Mouse (Mus musculus) thymus, postnatal 0 days (tissue): ENCODE measurements around the gene Gm44502. TPM values are rescaled to one million over a fixed set of nuclear protein-coding genes. Genes with fewer than 3 reads are reported as not detected.

Experiments used
- DNase-seq: peaks from one replicate; pipeline ENCODE4 v3.0.0-alpha.2; 2015; ENCODE audit warnings: low spot score
- polyA plus RNA-seq: library from polyadenylated mRNA; unstranded; fragments of >200 nt; fragmentation: Nextera tagmentation; extraction: Ambion mirVana; gene quantifications from 2 replicates; pipeline ENCODE4 v1.2.1, GENCODE M21; 2015

The Gm44502 gene
- polyA plus RNA-seq, 1 experiment from 2014 or later = not detected

DNA sequence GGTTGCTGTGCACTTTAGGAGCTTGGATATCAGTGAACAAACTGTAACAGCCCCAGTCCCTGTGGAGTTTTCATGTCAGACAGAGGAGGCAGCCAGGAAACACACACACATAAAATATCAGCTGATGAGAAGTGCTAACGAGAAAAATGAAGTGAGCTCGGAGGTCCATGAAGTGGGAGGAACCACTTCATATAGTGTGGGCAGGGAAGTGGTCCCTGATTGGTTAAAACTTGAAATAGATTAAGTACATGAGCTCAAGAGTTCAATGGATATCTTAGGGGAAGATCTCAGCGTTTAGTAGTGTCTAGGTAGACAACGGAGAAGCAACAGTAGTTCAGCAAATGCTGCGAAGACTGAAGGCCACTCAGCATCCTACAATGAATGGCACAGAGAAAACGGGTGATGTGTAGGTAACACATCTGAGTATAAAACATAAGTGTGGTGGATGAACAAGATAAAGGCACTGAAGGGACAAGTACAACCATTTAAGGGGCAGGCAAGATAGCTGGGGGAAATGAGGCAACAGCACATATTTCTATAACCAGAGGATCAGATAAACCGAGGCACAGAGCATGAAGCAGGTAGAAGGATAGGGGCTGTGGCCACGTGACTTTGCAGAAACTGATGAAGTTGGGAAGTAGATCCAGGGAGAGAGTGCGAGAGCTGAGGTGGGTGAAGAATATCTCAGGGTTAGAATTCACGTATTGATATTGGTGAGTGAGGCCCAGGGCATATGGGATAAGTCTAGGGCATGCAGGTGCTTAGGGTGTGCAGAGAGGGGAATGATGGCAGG is 24.5 kb downstream of the Gm44502 start:
- DNase-seq = no peak

DNA sequence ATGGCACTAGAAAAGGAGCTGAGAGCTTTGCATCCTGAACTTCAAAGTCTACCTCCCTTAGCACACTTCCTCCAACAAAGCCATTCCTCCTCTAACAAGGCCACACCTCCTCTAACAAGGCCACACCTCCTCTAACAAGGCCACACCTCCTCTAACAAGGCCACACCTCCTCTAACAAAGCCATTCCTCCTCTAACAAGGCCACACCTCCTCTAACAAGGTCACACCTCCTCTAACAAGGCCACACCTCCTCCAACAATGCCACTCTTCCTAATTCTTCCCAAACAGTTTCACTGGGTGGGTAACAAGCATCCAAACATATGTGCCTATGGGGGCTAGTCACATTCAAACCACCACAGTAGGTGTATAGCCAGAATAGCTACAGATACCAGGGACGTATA is 27.0 kb downstream of the Gm44502 start:
- no peak for DNase-seq

DNA sequence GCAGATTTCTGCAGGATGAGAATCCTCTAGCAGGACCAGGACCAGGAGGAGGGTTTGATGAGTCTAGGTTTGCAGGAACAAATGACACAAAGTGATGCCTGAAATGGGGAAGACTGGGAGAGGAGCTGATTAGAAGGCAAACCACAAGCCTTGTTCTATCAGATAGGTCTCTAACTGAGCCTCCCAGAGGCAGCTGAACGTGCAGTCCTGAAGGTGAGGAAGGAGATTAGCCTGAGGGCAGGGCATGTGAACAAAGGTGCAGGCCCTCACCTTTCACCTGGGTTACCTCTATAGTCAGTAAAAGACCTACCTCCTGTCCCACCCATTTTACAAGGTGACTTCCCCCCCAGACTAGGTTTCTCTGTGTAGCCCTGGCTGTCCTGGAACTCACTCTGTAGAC is 29.8 kb downstream of the Gm44502 start:
- DNase-seq = no peak

DNA sequence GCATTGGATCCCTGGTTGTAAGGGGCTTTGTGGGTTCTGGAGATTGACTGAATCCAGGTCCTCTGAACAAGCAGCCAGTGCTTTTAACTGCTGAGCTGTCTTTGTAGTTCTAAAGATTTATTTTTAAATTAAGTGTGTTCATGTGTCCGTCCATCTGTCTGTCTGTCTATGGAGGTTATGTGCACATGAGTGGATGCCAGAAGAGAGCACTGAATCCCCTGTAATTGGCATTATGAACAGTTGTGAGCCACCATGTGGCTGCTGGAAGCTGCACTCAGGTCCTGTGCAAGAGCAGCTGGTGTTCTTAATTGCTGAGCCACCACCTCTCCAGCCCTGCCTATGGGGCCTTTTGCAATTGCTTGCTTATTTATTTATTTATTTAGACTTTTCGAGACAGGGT is 31.4 kb downstream of the Gm44502 start:
- no peak for DNase-seq

DNA sequence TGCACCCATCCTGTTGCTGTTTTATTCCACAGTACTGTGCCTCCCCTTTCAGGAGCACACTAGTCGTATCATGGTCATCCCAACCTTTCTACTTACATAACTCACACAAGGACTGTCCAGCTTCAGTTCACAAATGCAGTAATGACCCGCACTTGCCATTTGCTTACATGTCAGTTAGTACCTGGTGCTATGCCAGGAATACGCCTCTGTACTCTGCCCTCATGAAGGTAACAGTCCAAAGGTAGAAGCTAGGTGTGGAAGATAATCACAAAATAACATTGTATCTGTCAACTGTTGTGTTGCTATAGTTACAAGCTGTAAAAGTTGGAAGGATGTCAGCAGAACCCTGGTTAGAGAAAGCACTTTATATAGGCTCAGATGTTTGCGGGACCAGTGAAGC is 32.6 kb downstream of the Gm44502 start:
- no peak for DNase-seq

DNA sequence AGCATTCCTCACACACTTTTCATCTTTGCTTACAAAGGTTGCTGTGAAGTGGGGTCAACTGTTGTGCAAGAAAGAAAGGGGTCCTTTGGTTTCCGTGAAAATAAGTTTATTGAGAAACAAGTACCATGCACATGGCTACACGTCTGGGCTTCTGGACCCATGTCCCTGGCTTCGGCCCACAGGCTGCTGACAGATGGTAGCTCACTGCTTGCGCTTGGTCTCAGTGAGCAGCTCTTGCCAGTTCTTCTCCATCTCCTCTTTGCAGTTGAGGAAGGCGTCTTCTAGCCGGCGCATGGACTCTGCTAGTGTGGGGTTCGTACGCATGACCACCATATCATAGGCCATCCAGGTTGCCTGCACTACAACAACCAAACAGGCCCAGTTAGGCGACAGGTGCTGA is 39.4 kb downstream of the Gm44502 start:
- no peak for DNase-seq

DNA sequence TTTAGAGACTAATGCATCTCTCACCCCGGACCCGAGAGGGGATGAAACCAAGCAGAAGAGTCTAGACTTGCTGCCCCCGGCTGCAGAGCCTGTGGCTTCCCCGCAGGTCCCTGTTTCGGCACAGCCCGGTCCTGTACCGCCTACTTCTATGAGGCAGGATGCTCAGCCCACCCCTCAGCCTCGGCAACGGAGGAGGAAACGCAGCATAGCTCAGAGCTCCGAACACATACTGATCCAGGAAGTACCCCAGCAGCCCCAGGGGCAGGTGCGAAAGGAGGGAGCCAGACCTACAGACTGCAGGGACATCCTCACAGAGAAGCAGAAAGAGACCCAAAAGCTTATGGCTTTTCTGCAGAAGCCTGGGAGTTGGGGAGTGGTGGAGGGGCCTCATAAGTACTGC is 42.4 kb downstream of the Gm44502 start:
- peak; percentile 29 for DNase-seq

DNA sequence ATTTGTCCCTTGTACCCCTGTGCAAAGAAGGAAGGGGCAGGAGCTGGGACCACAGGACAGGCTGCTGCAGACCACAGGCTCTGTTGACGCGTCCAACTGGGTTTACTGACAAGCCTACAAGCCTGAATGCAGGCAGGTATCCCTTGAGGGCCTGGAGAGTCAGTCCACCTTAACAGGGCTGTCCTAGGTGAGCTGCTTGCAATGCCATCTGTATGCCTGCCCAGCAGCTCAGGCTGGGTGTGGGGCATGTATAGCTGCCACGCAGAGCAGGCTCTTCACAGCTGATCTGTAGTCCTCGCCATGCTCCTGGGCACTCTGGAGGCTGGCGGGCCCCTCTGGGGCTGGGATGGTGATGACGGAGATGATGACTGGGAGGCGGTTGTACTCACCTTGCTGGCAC is 44.9 kb downstream of the Gm44502 start, which contains the start of gene Klhdc7b:
TSS of gene Klhdc7b (plus strand) at position 301 of the 400 bp plus-strand sequence.
- no peak for DNase-seq

DNA sequence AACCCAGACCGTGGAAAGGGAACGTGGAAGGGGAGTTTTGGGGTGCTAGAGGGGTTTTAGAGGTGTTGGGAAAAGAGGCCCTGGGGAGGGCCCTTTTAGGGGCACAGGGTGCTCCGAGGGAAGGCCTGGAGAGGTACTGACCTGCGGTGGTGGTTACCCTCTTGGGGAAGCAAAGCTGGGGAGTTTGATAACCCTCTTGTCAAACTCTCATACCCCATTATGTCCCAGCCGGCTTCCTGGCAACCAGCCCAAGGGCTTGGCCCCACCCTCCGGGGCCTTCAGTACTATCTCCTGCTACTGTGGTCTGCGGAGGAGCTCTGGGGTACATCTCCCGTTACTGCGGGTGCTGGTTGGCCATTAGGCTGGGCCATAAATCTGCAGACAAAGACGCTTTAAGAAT is 50.1 kb downstream of the Gm44502 start:
- no peak for DNase-seq

DNA sequence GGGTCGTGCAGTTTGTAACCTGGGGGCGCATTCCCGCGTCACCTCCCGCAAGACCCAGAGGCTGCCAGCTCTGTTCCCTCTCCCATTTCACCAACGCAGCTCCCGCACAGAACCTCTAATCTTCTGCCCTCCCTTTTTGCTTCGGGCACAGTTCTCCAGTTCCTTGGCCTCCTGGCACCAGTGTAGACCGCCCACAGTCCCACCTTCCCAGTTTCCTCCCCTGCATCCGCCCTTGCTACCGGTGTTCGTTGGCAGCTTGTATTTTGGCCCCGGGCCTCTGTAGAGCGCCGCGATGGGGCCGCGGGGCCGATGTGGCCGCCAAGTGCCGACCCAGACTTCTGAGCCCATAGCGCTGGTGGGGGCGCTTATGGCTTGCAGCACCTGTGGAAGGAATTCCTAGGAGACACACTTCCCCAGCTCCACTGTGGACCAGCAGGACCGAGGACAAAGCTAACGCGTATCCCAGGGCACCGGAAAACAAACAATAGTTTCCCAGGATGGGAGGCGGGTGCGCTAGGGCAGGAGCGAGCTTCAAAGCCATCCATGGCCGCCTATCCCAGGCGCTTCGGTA is 50.6 kb downstream of the Gm44502 start, which contains the start of gene Odf3b:
TSS of gene Odf3b (minus strand) at position 452 of the 571 bp plus-strand sequence.
- DNase-seq = peak; percentile 31

DNA sequence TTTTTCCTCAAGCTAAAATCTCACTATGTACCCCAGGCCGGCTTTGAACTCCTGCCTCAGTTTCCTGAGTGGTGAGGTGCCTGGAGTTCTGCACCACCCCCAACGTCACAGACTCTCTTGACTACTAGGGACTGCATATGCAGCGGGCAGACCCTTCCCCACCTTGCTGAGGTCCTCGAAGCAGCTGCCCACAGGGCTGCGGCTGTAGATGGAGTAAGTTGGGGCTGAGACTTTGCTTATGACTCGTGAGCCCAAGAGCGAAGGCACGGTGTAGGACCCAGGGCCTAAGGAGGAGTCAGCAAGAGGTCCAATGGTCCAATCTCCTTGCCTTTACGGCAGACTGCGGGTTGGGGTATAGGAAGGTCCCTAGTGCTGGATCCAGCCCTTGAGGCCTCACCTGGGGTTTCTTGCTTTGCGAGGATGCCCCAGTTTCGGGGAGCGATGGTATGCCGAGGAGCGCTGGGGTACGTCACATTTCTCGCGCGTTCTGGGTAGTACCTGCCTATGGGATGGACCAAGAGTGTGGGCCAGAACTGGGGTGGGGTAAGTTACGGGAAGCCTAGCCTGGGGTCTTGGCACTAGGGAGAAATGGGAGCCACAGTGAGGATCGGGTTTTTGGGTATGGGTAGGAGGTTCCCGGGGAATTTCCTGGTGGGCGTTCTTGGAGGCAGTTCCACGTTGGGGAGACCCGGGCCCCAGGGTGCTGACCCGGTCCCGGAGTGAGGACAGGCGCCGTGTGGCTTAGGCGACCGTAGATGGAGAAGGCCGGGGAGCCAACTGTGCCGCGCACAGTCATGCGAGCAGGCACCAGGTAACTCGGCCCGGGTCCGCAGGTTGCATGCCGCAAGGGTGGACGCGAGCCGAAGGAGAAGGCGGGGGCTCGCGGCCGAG is 51.3 kb downstream of the Gm44502 start:
- DNase-seq = no peak

DNA sequence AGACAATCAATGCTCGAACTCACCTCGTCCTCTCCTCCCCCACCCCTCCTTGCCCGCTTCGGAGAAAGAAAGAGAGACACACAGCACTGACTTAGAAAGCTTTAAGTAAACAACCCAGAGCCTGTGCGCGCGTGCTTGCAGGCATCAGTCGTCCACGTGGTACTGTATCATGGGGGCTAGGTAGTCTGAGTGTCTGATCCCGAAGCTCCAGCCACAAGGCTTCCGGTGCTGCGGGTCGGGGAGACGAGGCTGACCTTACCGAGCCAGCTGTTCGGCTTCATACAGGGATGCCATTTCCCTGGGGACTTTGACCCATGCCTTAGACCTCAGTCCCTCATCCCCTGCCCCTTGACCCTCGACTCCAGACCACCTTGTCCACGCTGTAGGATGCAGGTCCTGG is 52.1 kb downstream of the Gm44502 start:
- DNase-seq = no peak

DNA sequence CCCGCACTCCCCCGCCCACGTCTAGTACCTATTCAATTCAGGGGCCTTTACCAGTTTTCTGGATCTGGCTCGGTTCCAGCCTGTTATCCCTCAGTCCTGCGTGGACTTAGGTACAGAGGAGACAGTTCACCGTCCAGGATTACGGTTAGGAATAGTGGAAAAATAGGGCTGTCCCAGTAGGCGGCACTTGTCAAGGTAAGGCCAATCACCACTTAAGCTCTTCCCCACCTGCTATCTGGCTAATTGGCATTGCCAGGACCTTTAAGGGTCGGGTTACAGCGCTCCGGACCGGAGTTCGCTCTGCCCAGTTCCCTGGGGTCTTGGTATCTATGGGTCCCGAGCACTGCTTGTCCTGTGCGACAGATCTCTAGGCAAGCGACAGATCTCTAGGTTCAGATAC is 52.5 kb downstream of the Gm44502 start, which contains the start of gene Tymp:
TSS of gene Tymp (minus strand) at position 83 of the 400 bp plus-strand sequence.
- DNase-seq = no peak

DNA sequence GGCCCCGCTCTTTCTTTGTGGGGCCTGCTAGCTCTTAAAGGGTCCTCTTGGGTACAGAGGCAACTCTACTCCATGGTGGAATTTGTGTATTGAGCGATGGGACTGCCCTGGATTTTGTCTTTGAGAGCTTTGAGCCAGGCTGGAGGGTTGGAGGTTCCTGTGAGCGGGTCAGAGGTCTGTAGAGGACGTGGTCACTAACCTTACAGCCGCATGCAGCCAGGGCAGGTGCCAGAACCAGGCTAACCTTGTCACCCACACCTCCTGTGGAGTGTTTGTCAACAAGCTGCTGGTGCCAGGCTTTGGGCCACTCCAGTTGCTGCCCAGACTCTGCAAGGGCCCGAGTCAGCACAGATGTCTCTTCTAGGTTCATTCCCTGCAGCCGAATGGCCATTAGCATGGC is 53.5 kb downstream of the Gm44502 start:
- DNase-seq = no peak

DNA sequence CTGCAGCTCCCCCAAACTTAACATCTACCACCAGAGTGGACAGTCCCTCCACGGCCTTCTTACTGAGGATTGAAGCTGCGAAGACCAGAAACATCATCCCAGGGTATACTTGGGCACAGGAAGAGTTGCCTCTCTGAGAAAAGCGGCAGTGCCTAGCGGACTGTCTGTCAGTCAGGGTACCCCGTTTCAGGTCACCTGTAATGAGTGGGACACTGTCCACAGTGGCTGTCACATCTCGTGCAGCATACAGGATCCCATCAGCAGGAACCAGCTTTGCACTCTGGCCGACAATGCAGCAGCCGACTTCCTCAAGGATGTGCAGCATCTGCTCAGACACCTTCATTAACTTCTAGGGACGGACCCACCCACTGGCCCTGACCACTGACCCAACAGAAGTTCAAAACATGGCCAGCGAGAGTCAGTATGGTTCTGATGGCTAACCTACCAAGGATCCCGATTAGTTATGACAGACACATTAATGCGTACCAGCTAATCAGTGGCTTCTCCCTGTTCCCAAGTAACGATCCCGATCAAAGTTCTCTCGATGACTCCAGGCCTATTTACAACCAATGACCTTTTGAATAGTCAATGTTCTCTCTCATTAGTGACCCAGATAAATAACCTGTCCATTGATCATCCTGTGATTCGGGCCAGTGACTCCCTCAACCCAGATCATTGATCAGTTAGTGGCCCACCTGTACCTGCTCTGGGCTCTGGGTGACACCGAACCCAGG is 54.5 kb downstream of the Gm44502 start:
- no peak for DNase-seq

DNA sequence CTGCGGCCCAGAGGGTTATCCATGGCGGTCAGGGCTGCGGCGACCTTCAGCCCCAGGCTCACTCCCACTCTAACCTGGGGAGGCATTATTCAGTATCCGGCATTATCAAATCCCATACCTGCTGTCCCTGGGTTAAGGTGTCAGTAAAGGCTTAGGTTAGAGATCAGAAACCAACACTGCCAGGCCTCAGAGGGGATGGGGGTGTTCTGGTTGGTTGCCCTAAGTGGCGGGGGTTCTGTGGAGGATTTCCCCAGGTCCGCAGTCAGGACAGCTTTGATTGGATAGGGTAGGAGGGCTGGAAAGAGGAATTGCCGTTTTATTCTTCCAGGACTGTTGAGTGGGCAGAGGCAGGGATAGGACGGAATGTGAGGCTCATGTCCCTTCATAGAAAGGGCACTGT is 55.2 kb downstream of the Gm44502 start:
- no peak for DNase-seq

DNA sequence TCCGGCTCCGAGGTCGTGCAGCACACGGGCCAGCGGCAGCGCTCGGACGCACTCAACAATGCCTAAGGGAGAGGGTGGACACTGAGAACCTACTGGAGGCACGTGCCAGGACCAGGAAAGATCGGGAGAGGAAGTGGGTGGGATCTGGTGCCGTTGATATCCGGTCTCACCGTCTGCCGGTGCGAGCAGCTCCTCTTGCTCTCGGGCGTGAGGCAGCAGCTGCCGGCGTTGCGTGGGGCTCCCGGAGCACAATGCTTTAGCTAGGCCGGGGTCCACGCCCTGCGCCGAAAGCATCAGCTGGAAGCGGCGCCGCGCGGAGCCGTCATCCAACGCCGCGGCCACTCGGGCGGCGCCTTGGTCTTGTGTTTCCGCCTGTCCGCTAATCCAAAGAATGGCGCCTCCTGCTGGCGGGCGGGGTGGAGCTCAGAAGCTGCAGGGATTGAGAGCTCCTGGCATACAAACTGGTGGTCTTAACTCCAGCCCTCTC is 55.7 kb downstream of the Gm44502 start, which contains the start of gene Sco2:
TSS of gene Sco2 (minus strand) at position 85 of the 487 bp plus-strand sequence.
- peak; percentile 86 for DNase-seq

DNA sequence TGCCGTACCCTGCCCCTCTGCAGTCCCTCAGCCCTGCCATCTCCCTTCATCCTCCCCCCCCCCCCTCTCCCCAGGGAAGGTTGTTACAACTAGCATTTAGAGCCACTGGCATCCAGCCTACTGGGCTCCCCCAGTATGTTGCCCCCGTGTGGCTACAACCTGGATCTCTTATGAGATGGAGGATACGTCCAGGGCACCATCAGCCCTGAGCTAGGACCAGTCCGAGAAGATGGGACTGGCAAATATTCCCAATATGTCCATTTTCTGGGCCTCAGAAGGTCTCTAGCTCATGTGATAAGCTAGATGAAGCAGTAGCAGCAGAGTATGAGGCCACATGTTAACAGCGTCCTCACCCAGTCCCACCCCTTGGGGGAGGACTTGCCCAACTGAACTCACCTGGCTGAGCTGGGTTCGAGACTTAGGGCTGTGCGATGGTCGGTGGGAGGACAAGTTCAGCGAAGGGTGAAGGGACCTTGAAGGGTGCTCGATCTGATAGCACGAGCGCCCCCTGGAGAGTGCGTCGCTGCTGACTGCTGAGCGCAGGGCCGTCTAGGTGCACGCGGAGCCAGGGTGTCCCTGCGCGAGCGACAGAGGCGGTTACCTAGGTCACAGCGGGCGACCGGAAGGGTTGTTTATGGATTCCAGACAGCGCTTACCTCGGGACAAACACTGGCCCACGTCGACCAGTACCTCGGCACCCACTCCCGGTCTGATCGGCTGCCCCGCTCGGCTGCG is 56.3 kb downstream of the Gm44502 start:
- DNase-seq = peak; percentile 91

DNA sequence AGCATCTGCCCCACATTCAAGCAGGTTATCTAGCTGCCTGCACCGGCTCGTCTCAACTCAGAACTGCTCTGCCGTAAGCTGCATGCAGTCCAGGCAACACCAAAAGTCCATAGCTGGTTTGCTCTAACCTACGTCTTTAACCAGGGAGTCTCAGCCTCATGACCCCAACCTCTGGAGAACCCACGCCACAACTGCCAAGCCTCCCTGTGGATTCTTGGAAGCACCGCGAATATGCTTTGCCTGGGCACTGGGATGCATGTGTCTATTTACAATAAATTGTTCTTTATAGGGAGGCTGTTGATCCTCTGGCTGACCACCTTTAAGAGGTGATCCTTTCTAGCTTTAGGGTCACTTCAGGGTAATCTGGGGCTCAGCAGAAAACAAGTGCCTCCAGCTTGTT is 57.0 kb downstream of the Gm44502 start:
- DNase-seq = no peak

DNA sequence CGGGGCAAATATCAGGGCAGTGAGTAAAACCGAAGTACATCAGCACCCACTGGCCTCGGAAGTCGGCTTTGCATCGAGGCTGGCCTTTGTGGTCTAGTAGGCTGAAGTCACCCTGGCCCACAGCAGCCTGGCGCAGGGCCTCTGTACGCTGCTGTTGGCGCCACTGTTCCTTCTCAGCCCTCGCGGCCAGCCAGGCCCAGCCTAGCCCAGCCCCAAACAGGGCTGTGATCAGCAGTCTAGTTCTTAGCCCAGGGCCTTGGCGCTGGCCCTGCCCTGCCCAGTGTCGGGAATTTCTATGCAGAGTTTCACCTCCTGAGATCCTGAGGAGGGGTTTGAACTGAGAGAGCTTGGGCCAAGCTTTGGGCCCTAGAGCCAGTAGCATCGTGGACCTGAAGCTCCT is 57.4 kb downstream of the Gm44502 start:
- no peak for DNase-seq
